Mouse (Mus musculus): ENCODE data around the gene Trpm8. TPM values are rescaled to one million over a fixed set of nuclear protein-coding genes. Genes with fewer than 3 reads are reported as not detected.

Trpm8 gene
- polyA plus RNA-seq, 1 experiment from 2014 or later, result 0.01 TPM

DNA sequence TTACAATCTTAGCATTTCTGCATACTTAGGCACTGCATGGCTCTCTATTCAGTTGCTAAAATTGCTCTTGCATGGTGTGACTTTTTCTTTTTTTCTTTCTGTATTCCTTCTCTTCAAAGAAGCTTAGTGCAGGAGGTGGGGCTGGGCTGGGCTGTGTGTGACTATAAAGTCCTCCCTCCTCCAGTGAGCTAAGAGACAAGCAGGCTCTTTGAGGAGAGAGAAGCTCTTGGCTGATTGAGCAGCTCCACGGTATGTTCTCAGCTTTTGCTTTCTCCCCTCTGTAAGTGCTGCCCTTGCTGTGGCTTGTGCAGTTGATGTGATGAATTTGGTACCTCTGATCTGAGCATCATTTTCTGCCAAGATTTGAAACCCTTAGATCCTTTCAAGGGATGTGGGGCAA is 29.1 kb downstream of the Trpm8 start:
- ATAC-seq (peak; percentile 26), DNase-seq (ENCODE audit: low read depth, low spot score) (no peak)
- in situ Hi-C loops (cut with MboI; ENCODE audit: low pct_unique_long_range_greater_than_20kb), result no loop called here
- TF ChIP-seq CTCF (IDR thresholded peaks at IDR 0.05), result no peak
- CTCF ChIA-PET, result interaction anchor here (0.9 to 1.3 kb wide), 2 partner anchors 10 to 19 kb away, joined by 3 to 4 read pairs; no protein-coding TSS in a partner anchor
- POLR2A ChIA-PET, result no interaction called here
- H3K27me3 ChIP-seq, result peaks cover 23% of the 10 kb centered on the region

DNA sequence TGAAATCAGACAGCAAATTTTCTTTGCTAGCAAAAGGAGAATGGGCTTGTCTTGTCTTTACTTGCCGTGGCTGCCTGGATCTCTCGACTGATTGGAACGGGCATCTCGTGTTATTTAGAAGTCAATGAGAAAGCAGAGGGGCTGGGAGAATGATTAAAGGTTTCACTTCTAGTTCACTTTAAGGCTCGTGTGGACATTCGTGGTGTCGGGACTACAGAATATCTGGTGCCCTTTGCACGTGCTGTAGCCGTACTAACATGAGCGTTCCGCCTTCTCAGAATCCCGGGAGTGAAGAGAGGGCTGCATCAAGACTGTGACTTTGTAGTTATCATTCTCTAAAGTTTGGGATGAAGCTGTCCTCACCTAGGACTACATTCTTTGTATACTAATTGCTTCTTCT is 29.7 kb downstream of the Trpm8 start:
- no peak for TF ChIP-seq CTCF (IDR thresholded peaks at IDR 0.05)
- POLR2A ChIA-PET, result no interaction called here
- peaks cover 23% of the 10 kb centered on the region for H3K27me3 ChIP-seq
- no peak for DNase-seq (ENCODE audit: low read depth, low spot score)
- CTCF ChIA-PET, result interaction anchor here (0.9 to 1.3 kb wide), 2 partner anchors 10 to 20 kb away, joined by 3 to 4 read pairs; no protein-coding TSS in a partner anchor
- in situ Hi-C loops (cut with MboI; ENCODE audit: low pct_unique_long_range_greater_than_20kb), result no loop called here
- ATAC-seq, result no peak

- CTCF ChIA-PET, result interaction anchor here (1.1 to 1.5 kb wide), 3 partner anchors 15 to 23 kb away, joined by 3 to 4 read pairs (median 3); no protein-coding TSS in a partner anchor
Observed at GRCm38 (mm10) chr1:88309020-88309419, 31.6 kb downstream of the Trpm8 start.

GRCm38 (mm10) chr1:88309905-88310304 is 32.4 kb downstream of the Trpm8 start:
- peaks cover 22% of the 10 kb centered on the region for H3K27me3 ChIP-seq
- ATAC-seq, result no peak
- in situ Hi-C loops (cut with MboI; ENCODE audit: low pct_unique_long_range_greater_than_20kb), result no loop called here
- CTCF ChIA-PET, result interaction anchor here (1.1 to 1.5 kb wide), 2 partner anchors 16 to 20 kb away, joined by 3 to 4 read pairs; no protein-coding TSS in a partner anchor
- TF ChIP-seq CTCF (IDR thresholded peaks at IDR 0.05), result no peak
- POLR2A ChIA-PET, result no interaction called here
- no peak for DNase-seq (ENCODE audit: low read depth, low spot score)

More at GRCm38 (mm10) chr1:88309020-88309419, 31.6 kb downstream of the Trpm8 start:
- H3K27me3 ChIP-seq, result peaks cover 26% of the 10 kb centered on the region
- in situ Hi-C loops (cut with MboI; ENCODE audit: low pct_unique_long_range_greater_than_20kb), result no loop called here
- TF ChIP-seq CTCF (IDR thresholded peaks at IDR 0.05), result no peak
- no peak for ATAC-seq
- no peak for DNase-seq (ENCODE audit: low read depth, low spot score)
- POLR2A ChIA-PET, result no interaction called here

DNA sequence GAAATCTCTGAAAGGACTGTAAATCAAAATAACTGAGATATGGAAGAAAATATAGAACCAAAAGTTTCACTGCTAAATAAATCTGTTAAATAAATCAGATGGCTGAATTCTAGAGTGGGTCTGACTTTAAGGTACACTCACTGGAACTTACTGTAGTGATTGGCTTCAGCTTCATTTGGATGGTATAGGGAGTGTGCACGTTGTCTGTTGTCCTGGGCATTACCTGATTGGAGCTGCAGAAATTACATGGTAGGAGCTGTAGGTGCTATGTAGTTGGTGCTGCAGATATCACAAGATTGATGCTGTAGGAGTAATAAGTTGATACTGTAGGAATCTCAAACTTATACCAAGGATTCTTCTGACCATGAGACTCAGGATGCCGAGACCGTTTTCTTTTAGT is 32.9 kb downstream of the Trpm8 start:
- POLR2A ChIA-PET, result no interaction called here
- no peak for TF ChIP-seq CTCF (IDR thresholded peaks at IDR 0.05)
- in situ Hi-C loops (cut with MboI; ENCODE audit: low pct_unique_long_range_greater_than_20kb), result no loop called here
- CTCF ChIA-PET, result interaction anchor here (1.5 kb wide), 1 partner anchor 16 kb away, joined by 3 read pairs; no protein-coding TSS in a partner anchor
- DNase-seq (ENCODE audit: low read depth, low spot score) (no peak), ATAC-seq (no peak)
- peaks cover 22% of the 10 kb centered on the region for H3K27me3 ChIP-seq

DNA sequence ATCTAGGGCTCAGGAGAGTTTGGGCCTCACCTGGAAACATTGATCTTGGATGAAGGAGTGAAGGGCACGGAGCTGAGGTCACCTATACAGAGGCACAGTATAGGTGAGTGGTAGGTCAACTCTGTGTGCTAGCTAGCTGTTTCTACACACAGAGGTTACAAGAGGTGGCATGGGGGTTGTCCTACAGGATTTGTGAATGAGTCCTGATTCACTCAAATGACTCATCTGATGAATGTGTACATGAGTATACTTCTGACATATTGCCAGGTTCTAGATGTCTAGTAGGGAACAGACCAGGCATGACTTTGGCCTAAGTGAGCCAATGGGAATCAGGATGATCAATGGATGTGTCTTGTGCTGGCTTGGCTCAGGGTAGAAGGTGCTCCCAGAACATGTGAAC is 39.8 kb downstream of the Trpm8 start:
- in situ Hi-C loops (cut with MboI; ENCODE audit: low pct_unique_long_range_greater_than_20kb), result no loop called here
- DNase-seq (ENCODE audit: low read depth, low spot score) (no peak), ATAC-seq (no peak)
- no peak for TF ChIP-seq CTCF (IDR thresholded peaks at IDR 0.05)
- POLR2A ChIA-PET, result no interaction called here
- CTCF ChIA-PET, result interaction anchor here (1.4 kb wide), 1 partner anchor 27 kb away, joined by 3 read pairs; no protein-coding TSS in a partner anchor
- H3K27me3 ChIP-seq, result peaks cover 7% of the 10 kb centered on the region

- POLR2A ChIA-PET, result no interaction called here
- in situ Hi-C loops (cut with MboI; ENCODE audit: low pct_unique_long_range_greater_than_20kb), result no loop called here
- peak; percentile 81 for TF ChIP-seq CTCF (IDR thresholded peaks at IDR 0.05)
Observed at GRCm38 (mm10) chr1:88318531-88319060, 41.1 kb downstream of the Trpm8 start.

GRCm38 (mm10) chr1:88320821-88321395 is 43.4 kb downstream of the Trpm8 start:
- ATAC-seq, result no peak
- POLR2A ChIA-PET, result no interaction called here
- TF ChIP-seq CTCF (IDR thresholded peaks at IDR 0.05), result no peak
- no peak for DNase-seq (ENCODE audit: low read depth, low spot score)
- in situ Hi-C loops (cut with MboI; ENCODE audit: low pct_unique_long_range_greater_than_20kb), result no loop called here
- H3K27me3 ChIP-seq, result peaks cover 4% of the 10 kb centered on the region
- CTCF ChIA-PET, result interaction anchor here (1.2 to 1.4 kb wide), 3 partner anchors 10 to 21 kb away, joined by 3 to 4 read pairs (median 3); no protein-coding TSS in a partner anchor

More at GRCm38 (mm10) chr1:88318531-88319060, 41.1 kb downstream of the Trpm8 start:
- H3K27me3 ChIP-seq, result peaks cover 4% of the 10 kb centered on the region
- CTCF ChIA-PET, result interaction anchor here (1.4 kb wide), 1 partner anchor 28 kb away, joined by 3 read pairs; no protein-coding TSS in a partner anchor
- ATAC-seq (no peak), DNase-seq (ENCODE audit: low read depth, low spot score) (peak; percentile 17)

DNA sequence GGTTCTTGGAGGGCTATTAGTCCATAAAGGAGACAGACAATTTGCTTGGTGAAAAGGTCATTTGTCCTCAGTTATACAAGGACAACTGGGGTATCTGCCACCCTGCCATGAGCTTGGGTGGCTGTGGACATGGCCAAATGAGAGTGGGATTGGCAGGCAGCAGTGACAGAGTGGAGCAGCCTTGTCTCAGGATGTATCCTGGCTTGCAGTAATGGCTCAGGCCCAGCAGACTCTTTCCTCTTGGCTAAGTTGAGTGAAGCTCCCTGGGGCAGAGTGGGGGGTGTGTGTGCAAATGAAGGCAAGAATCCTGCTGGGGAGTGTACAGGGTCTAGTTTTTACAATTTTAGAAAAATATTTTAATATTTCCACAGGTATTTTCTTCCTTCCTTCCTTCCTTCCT is 44.7 kb downstream of the Trpm8 start:
- in situ Hi-C loops (cut with MboI; ENCODE audit: low pct_unique_long_range_greater_than_20kb), result no loop called here
- ATAC-seq (no peak), DNase-seq (ENCODE audit: low read depth, low spot score) (no peak)
- CTCF ChIA-PET, result interaction anchor here (0.9 kb wide), 1 partner anchor 19 kb away, joined by 3 read pairs; no protein-coding TSS in a partner anchor
- no peaks in the 10 kb centered on the region for H3K27me3 ChIP-seq
- POLR2A ChIA-PET, result no interaction called here
- no peak for TF ChIP-seq CTCF (IDR thresholded peaks at IDR 0.05)

DNA sequence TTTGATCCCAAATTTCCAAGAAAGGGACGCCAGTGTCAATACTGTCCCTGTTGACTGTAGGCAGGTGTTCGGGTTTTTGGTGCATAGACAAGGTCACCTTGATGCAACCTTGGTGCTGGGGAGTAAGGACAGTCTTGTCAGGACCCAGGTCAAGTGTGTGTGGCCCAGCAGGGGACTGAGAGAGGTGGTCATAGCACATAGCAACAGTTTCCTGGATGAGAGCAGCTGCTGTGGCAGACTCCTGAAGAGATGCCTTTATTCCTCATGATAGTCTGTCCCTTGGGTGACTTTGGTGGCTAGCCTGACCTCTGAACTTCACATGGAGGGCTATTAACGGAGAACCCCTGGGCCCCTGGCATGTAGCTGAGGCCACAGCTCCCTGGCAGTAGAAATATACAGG is 45.6 kb downstream of the Trpm8 start:
- in situ Hi-C loops (cut with MboI; ENCODE audit: low pct_unique_long_range_greater_than_20kb), result no loop called here
- POLR2A ChIA-PET, result no interaction called here
- ATAC-seq, result no peak
- no peak for TF ChIP-seq CTCF (IDR thresholded peaks at IDR 0.05)
- H3K27me3 ChIP-seq, result no peaks in the 10 kb centered on the region
- CTCF ChIA-PET, result interaction anchor here (1.0 kb wide), 1 partner anchor 33 kb away, joined by 3 read pairs; no protein-coding TSS in a partner anchor
- no peak for DNase-seq (ENCODE audit: low read depth, low spot score)

- ChIA-PET POLR2A (no interaction called here), CTCF (no interaction called here)
- ATAC-seq (no peak), DNase-seq (ENCODE audit: low read depth, low spot score) (no peak)
- H3K27me3 ChIP-seq, result peaks cover 12% of the 10 kb centered on the region
- no peak for TF ChIP-seq CTCF (IDR thresholded peaks at IDR 0.05)
- in situ Hi-C loops (cut with MboI; ENCODE audit: low pct_unique_long_range_greater_than_20kb), result no loop called here
Observed at GRCm38 (mm10) chr1:88339481-88339880, 62.0 kb downstream of the Trpm8 start.
